Mouse (Mus musculus) adrenal gland, postnatal 36 days (tissue): Measurements from ENCODE around the gene Tceal9. TPM values are rescaled to one million over a fixed set of nuclear protein-coding genes. Genes with fewer than 3 reads are reported as not detected.
"Not testable (repeated sequence)": the region's sequence is repeated elsewhere in the genome, so short reads cannot be mapped to it uniquely, and the experiment has no call there.

Experiments
- DNase-seq, 2 experiments: peaks; one replicate each; pipeline ENCODE4 v3.0.0; 2021; ENCODE audit warnings: mixed read lengths in 1 of 2
- long read RNA-seq, 2 experiments: library from polyadenylated mRNA; stranded (forward); transcript quantifications; one replicate each; pipeline ENCODE4 v2.0.0; 2021; ENCODE audit warnings: borderline sequencing depth in 2 of 2
- total RNA-seq, 2 experiments: library from RNA; stranded (reverse); gene quantifications; 2 replicates each; pipeline ENCODE4 v1.2.3; 2021

Gene Tceal9
- total RNA-seq, result 100 to 1,000 TPM; 373 to 421 TPM
- long read RNA-seq, experiment 1, transcript Tceal9-201 (3 exons, 1,019 nt), result major isoform, 397 of 427 reads
- long read RNA-seq, experiment 1, partial matches to known transcripts, result 18 of 427 reads
- long read RNA-seq, experiment 1, other reads (novel, unspliced or antisense), result 9 of 427 reads
- long read RNA-seq, experiment 2, transcript Tceal9-201 (3 exons, 1,019 nt), result major isoform, 128 of 131 reads
- long read RNA-seq, experiment 2, partial matches to known transcripts, result 1 of 131 reads
- long read RNA-seq, experiment 2, other reads (novel, unspliced or antisense), result 2 of 131 reads

DNA sequence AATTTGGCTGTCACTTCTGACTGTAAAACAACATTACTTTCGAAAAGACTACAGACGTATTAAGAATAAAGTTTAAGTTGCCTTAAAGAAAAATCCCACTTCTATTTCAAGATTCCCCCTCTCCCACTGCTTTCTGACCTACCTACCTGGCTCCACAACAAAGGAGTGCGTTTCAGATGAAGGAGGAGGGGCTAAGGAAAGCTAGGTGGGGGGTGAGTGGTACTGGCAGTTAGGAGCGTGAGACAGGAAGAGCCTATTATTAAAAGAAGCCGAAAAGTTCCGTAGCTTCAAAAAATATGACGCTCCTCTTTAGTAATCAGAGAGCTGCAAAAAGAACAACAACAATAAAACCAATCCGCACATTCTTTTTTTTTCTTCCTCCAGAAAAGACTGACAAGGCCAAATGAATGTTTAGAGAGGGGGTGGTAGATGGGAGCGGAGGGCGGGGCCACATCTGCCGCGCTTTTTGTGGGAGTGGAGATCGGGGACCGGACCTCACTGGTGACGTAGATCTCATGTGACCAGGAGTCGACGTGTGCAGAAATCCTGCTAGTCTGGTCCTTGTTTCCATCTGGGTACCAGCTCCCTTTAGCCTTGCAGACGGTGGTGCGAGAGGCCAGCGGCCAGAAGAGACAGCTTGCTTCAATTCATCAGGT is at the start of gene Tceal9:
Tceal9 (plus strand) TSS at position 506 of the 656 bp plus-strand sequence.
- peak; percentile 82 for DNase-seq

DNA sequence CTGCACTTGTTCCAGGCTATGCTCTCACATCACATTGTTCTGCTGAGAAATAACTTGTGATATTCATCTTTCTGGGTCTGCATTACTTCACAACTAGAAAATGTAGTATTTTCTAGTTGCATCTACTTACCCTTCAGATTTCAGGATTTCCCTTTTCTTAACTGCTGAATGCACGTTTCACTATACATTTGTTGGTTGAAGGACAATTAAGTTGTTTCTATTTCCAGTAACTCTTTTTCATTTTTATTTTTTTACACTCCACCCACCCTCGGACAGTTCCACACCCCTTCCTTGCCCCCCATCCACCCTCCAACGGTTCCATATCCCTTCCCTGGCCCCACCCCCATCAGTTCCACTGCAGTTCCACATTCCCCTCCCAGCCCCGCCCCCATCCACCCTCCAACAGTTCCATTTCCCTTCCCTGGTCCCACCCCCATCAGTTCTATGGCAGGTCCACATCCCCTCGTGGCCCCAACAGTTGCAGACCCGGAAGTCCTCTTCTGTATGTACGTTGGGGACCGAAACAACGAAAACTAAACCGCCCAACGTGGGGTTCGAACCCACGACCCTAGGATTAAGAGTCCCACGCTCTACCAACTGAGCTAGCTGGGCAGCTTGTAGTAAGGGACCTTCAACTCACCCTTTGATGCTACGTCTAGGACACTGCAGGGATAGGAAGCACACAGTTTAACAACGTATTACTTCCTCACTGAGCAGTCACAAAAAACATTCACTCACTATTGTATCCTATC is 49.5 kb upstream of the Tceal9 start:
- no peak for DNase-seq

DNA sequence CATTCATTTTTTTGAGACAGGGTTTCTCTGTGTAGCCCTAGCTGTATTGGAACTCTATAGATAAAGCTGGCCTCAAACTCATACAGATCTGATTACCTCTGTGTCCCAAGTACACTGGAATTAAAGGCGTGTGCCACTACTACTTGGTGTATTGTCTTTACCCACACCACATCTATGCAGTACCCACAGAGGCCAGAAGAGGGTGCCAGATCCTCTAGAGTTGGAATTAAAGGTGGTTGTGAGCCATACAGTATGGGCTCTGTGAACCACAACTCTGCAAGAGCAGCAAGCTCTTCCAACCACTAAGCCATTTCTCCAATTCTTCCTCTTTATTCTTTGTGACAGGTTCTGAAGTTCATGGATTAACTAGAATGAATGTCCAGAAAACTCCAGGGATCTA is 48.0 kb upstream of the Tceal9 start:
- peak; percentile 35 to 47 for DNase-seq

DNA sequence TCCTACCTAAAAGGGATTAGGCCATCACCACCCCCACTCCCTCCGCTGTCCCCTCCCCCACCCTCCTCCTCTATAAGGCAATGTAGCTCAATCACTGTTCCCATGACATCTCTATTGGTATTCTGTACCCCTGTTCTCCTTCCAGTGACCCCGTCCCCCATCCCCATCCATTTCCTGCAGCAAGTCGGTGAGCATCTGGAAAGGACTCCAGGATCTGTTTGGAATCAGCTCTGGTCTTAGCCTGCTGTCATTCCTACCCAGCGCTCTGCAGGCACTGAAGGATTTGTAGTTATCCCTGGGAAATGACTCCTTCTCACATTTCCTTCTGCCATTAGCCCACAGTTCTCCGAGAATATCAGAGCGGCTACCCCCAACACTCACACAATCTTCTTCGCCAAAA is 41.6 kb upstream of the Tceal9 start:
- DNase-seq, result no peak

DNA sequence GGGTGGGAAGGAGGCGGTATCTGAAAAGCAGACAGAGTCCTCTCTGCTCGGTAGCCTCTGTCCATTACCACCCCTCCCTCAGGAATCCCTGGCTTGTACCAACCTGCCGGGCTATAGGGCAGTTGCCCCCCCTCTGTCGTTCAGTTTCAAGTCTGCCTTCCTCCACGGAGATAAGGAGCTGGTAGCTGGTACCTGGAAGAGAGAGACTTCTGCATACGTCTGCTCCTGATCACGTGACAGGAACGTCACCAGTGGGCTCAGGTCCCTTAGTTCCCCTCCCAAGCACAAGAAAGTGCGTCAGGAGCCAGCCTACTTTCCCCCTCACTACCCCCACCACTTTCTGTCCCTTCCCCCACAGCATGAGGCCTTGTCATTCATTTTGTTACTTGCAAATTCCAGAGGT is 41.2 kb upstream of the Tceal9 start, which contains the start of gene Tceal5:
Tceal5 (minus strand) TSS at position 213 of the 403 bp plus-strand sequence.
- peak in 1 of 2 experiments; percentile 15 for DNase-seq

DNA sequence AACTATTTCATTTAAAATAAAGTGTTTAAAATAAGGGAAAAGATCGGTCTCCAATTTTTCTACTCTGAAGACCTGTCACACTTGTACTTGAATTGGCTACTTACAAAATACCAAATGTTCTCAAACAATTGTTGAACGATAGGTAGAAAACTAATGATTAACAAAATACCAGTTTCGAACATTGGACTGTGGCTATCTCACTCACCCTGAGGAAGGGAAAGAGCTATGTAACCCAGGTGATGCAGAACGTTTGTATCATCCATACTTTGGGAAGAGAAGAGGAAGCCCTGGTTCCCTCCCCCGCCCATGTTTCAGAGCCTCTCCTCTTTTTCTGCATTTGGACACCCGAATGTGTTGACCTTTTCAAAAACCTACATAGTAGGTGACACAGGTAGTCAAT is 40.5 kb upstream of the Tceal9 start:
- no peak for DNase-seq

DNA sequence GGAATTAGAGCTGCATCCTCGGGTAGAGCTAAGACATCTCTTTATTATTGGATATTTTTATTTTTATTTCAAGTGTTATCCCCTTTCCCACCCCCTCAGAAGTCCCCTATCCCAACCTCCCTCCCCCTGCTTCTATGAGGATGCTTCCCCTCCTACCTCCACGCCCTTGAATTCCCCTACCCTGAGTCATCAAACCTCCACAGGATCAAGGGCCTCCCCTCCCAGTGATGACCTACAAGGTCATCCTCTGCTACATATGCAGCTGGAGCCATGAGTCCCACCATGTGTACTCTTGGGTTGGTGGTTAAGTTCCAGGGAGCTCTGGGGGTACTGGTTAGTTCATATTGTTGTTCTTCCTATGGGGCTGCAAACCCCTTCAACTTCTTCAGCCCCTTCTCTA is 31.5 kb upstream of the Tceal9 start:
- DNase-seq, result no peak

DNA sequence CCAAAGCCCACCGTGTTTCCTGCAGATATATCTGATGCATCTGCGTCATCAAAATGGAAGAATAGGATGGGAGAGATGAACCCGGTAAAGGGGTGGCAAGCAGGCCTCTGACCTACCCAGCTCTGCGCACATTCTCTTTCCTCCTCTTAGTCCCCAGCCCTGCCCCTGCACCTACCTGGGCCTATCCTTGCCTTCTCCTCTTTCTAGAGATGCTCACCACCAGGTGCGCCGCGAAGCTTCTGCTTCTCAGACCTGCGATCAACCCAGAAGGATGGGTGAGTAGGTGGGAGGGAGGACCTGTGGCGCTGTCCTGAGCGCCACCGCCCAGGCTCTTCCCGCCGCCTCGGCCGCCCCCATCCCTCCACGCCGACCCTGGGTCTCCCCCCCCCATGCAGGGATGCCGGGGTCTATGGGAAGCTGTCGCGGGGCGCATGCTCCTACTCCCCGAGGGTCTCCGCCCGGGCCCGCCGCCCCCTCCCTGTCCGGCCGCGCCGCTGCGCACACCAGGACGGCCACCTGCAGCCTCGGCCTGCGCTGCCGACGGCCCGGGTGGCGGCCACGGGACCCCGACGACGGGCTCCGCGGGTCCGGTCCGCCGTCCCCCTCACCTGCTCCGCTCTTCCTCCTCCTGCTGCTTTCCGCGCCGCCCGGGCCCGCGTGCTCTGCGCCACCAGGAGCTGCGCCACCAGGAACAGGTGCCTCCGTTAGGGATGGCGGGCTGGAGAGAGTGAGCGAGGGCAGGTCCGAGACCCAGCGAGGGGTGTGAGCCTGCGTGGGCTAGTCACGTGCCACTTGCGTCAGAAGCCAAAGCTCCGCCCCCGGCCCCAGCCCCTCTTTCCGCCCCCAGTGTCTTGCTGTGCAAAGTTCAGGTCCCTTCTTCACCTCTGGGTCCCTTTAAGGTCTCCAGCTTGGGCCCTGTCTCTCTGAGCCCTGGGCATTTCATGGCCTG is 29.9 kb upstream of the Tceal9 start, which contains the start of the genes Tceal7 and Bex1:
Tceal7 (plus strand) TSS at position 51 of the 949 bp plus-strand sequence.
Bex1 (minus strand) TSS at position 785 of the 949 bp plus-strand sequence.
- not testable (repeated sequence) for DNase-seq

DNA sequence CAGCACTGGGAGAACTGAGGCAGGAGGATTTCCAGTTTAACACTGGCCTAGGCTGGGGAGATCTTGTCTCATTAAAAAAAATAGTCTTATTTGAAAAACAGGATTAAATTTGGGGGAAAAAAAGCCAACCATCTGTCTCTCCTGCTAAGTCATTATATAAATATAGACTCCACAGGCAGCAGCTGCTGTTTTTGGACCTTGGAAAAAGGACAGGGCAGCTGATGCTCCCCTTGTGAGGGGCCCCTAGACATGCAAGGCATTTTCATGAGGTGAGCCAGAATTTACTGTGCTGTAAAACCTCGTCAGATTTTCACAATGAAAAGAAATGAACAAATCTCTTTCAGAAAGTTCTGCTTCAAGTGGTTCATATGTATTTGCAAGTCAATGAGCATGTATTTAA is 28.6 kb upstream of the Tceal9 start:
- no peak for DNase-seq

DNA sequence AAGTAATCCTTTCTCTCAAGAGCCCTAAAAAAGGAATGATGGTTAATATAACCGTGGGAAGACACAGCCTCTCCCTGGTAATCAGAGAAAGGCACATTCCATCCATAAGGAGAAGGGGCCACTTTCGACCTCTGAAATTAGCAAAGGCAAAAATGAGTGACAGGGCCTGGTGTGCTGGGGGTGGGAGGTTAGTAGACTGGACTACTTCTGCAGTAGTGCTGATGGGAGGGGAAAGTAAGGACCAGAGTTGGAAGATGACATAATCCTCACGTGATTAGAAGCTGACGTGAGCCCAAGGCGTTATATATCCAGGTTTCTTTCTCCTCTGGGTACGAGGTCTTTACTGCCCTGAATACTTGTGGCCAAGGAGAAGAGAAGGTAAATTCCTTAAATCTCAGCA is 21.2 kb upstream of the Tceal9 start:
- no peak for DNase-seq

DNA sequence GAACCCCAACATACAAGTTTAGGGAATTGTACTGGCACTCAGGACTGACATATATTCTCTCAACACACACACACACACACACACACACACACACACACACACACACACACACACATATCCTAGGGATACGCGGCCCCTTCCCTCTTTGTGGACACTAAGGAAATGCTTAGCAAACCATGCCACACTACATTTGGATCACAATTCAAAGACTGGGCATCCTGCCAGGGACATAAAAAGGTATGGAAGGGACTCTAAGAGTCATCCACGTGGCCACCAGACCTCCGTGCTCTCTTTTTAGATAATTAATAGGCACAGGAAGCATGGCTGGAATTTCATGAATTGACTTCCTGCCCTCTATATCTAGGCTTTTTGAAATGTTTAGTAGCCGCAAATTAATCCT is 17.1 kb upstream of the Tceal9 start:
- DNase-seq, result peak in 1 of 2 experiments; percentile 20

DNA sequence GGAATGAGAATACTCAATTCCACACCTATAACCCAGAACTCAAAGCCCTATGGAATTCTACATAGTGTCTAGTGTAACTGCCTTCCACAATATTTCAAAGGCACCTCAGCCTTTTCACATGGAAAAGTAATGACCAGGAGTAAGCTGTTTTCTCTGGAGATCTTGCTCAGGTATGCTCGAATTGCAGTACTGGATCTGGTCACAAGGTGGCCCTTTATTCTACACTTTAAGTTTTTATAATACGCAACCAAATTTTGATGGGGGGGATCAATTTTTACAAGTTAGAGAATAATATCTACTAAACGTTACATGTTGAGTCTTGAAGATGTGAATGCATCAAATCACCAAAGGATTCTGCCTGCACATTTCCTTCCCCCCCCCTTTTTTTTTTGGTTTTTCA is 6.8 kb upstream of the Tceal9 start:
- peak; percentile 15 to 47 for DNase-seq

DNA sequence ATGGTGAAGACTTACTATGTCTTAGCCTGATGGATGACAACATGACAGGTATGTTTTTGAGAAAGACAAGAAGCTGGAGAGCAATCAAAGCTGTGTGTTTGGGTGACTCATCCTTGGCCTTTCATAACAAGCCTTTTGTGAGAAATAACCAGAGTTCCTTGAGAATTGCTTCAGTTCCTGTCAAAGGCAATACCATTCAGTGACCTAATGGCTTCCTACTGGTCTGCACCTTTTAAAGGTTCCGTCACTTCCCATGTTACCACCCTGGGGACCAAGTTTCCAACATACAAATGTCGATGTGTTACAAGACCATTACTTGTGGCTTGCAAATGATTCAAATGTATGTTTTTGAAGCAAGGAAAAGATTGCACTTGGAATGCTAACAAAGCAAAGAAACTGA is 1.7 kb upstream of the Tceal9 start:
- no peak for DNase-seq

DNA sequence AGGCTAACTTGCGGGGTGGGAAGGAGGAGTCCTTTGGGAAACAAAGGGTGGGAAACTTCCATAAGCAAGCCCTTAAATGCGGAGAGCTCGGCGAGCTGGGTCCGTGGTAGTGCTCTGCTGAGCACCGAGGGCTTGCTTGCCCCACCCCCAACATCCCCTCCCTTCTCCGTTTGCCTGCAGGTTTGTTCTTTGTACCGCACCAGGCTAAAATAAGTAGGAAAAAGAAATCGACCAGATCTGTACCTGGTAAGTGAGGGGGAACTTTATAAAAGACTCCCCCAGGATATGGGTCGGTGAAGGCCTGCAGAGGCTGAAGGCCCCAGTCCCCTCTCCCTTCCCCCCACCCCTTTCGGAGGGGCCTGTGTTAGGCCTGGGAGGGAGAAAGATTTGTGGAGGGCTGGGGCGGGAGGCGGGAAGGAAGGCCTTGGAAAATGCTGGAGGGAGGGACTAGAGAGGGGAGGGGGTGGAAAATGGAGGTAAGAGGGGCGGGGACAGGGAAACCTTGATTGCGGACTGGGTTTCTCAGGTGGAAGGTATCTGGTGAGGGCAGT is 717 bp downstream of the Tceal9 start:
- peak; percentile 22 to 50 for DNase-seq

DNA sequence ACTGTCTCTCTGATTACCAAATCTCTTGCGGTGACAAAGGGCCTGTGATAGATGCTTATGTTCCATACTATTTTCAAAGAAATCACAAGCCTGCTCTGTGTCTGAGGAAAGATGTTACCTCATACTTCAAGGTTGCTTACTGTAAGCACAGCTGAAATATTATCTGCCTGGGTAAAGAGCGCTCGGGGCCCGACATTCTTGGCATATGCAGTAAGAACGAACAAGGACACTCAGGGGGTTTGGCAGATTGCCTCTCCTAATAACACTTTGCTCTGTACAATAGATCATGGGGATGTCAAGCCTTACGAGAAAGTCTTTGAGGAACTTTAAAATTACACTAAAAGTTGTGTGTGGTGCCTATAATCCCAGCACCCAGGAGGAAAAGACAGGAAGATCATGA is 3.9 kb downstream of the Tceal9 start:
- DNase-seq, result peak; percentile 60 to 71

DNA sequence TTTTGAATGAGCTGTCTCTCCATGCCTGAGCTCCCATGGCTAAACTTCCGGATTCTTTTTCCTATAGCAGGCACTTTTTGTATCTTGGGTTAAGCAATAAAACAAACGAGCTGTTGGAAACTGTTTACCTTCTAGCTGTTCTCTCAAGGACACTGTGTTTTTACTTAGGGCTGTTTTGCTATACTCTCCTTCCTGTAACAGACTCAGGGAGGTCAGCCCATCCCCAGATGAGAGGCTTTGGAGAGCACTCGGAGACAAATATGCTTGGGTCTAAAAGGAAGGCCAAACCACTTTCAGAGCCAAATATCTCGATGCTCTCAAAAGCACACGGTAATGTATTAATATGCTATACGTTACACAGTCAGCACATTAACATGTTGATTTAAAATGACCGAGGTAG is 4.8 kb downstream of the Tceal9 start:
- no peak for DNase-seq

DNA sequence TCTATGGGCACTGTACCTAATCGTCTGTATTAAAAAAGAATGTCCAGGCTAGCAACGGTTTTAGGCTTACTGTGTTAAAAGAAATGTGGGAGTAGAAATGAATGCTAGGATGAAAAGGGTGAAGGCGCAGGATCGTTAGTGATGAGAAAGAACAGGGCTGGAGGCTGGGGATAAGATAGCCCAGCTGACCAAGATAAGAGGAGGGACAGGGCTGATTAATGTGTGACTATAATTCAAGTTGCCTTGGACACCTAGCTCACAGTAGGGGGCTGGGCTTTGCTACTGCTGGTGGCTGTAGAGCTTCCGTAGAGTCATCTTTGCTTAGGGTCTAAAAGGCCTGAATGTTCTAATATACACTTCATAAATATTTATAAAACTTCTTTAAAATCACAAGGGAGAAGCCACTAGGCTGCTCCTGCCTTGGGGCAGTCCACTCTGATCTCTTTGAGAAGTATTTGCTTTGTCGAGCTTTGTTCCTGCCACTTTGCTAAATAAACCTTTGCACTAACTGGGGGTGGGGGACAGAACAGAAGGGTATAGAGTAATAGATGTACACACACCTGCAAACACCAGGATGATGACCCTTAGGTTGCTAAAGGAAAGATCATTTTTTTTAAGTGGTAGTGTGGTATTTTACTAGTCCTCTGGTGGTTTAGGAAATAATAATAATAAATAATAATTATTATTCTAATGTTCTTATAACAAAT is 7.3 kb downstream of the Tceal9 start:
- DNase-seq, result peak in 1 of 2 experiments; percentile 28

DNA sequence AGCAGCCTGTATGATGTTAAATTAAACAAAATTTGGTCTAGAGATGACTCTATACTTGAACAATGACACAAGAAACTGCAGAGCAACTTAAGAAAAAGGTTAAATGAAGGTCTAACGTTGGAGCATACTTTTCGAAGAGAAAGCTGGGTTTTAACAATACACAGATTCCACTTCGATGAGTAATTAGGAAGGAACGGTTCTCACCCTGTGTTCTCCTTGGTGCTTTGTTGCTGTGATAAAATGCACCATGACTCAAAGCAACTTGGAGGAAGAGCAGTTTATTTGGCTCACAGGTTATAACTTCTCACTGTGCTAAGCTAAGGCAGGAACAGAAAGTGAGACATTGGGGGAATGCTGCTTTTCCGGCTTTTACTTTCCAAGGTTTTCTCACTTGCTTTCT is 22.8 kb downstream of the Tceal9 start:
- no peak for DNase-seq

DNA sequence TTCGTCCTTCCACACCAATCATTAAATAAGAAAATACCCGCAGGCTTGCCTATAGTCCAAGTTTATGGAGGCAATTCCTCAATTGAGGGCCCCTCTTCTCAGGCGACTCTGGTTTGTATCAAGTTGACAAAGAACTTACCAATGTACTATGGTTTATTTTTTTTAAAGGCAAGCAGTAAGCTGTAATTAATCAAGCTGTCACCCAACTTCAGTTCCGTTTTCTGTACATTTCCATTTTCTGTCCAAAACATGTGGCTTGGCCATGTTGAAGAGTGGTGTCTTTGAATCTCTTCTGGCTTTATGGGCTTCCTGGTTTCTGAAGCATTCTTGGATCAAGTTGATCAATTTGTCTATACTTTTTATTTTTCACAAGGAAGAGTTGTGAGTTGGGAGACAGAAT is 23.3 kb downstream of the Tceal9 start:
- no peak for DNase-seq

DNA sequence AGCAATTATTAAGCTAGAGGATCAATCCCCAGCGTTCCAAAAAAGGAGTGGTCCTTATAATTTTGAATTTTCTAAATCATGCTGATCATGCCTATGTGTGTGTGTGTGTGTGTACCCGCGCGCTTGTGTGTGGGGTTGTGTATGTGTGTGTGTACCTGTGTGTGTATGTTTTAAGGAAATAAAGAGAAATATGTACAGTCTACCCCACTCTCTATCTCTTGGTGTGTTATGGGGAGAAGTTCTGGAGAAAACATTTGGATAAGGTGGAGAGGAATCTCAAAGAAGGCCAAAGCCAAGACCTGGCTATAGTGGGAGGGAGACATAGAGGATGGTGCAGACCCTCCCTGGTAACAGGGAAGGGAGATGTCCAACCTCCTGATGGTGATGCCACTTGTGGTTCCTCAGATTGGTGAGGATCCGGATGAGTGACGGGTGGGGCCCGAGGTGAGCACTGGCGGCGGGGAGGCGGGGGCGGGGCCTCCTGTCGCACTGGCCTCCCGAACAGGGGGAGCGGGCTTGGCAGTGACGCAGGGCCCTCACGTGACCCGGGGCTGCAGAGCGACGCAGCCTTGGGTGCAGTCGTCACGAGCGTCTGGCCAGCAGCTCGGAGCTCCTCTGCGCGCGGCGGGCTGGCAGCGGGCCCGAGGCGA is 25.0 kb downstream of the Tceal9 start, which contains the start of gene Bex3:
Bex3 (plus strand) TSS at position 511 of the 650 bp plus-strand sequence.
- DNase-seq, result peak; percentile 57 to 60
